Mouse (Mus musculus) induced T-regulatory cell, adult 2 months (primary cell): Measurements from ENCODE around the gene Slc9a2.
"Not testable (repeated sequence)": the region's sequence is repeated elsewhere in the genome, so short reads cannot be mapped to it uniquely, and the experiment has no call there.

Experiments
- DNase-seq: peaks from one replicate; pipeline ENCODE4 v3.0.0-alpha.2; 2012; ENCODE audit warnings: low read depth

The Slc9a2 gene

DNA sequence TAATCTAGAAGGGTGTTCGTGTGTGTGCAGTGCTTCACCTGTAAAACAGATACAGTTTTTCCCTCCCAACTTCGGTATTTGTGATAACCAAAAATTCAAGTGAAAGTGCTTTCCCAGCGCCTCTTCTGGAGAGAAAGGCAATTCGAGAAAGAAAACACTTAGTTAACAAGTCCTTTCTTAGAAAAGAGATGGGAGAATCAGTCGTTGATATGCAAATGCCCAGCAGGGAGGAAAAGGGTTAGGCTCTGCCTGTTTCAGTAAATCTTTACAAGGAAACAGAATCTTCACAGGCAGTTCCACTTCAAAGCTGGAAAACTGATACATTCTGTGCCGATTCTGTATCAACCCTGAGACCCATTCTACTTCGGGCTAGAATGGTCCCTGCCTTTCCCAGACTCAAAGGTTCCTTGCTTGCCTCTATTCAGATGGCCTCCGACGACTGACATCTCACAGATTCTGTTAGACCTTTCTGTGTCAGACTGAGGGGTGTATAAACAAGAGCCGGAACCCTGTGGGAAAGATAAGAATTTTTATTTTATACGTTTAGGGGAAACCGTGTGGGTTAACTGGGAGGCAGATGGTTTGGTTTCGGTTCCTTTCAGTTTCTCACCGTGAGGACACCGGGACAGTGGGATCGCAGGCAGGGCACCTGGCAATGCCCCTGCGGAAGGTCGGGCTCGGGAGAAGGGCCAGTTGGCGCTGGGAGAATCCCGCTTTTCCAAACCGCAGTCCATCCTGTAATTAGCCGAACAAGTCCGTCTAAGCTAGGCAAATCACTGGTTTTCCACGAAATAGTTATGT is at the start of gene Slc9a2:
Gene Slc9a2, plus strand, starts transcription at position 508 of the 801 bp plus-strand sequence.
- DNase-seq, result peak; percentile 41

- no peak for DNase-seq
These were observed 47.8 kb upstream of the Slc9a2 start for GRCm38 (mm10) chr1:40632407-40633062.

GRCm38 (mm10) chr1:40634608-40635007 is 45.8 kb upstream of the Slc9a2 start:
- no peak for DNase-seq

GRCm38 (mm10) chr1:40648234-40648633 is 32.1 kb upstream of the Slc9a2 start:
- DNase-seq, result no peak

DNA sequence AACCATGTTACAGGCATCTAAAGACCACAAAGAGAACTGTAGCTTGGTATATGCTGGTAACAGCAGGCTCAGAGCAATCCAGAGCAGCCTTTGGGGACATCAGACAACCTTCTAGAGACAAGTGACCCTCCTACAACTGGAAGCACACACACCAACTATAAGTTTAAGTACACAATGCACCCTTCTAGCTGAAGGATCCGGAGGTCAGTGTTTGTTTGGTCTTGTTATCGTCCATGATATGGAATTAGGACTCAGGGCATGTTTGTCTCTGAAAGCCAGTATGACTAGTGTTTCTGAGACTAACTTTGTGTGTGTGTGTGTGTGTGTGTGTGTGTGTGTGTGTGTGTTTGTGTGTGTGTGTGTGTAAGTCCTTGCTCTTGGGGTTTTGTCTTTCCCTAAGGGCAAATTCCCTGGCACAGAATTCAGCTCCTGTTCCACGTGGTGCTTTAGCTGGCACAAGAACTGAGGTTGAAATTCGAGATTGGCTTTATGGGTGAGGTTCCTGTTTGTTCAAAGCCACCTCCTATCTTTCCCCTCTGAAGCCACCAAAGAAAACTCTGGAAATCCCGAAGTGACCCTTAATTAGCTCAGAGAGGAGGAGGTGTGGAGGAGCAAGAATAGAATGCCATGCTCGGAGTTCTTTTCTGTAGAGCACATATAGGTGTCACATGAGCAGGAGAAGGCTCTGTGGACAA is 29.4 kb upstream of the Slc9a2 start:
- DNase-seq, result no peak

- no peak for DNase-seq
These were observed 23.3 kb upstream of the Slc9a2 start for GRCm38 (mm10) chr1:40657035-40657434.

- peak; percentile 71 for DNase-seq
These were observed 22.3 kb upstream of the Slc9a2 start for GRCm38 (mm10) chr1:40657978-40658496.

DNA sequence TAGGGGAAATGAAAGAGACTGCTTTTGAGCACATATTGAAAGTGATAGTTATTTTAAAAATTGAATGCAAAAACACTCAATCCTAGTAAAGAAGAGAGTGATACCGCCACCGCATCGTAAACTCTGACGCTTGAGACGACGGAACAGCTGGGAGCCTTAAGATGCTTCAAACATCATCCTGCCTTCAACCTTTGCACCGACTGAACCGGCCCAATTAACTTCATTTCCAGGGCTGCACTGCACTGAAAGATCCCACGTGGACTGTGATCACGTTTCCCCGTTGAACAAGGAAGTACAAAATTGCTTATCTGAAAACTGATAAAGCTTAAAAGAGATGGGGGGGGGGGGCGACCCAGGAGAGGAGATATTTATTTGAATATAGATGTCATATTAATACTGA is 21.4 kb upstream of the Slc9a2 start:
- no peak for DNase-seq

- DNase-seq, result no peak
These were observed 20.9 kb upstream of the Slc9a2 start for GRCm38 (mm10) chr1:40659496-40659895.

GRCm38 (mm10) chr1:40660838-40661237 is 19.5 kb upstream of the Slc9a2 start:
- DNase-seq, result no peak

GRCm38 (mm10) chr1:40665401-40666370 is 14.7 kb upstream of the Slc9a2 start:
- no peak for DNase-seq

DNA sequence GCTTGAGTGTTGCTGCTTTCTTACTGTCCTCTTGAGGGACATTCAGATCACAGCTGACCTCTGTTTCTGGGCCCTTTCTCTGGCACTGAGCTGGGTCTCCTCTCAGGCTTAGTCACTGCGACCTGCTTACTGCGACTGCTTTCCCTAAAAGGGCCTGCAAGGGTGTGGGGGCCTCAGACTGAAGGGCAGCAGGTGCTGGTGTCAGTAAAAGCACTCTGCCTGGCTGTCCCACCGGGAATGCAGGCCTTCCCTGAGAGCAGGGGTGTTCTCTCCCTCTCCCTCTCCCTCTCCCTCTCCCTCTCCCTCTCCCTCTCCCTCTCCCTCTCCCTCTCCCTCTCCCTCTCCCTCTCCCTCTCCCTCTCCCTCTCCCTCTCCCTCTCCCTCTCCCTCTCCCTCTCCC is 12.9 kb upstream of the Slc9a2 start:
- DNase-seq, result not testable (repeated sequence)

DNA sequence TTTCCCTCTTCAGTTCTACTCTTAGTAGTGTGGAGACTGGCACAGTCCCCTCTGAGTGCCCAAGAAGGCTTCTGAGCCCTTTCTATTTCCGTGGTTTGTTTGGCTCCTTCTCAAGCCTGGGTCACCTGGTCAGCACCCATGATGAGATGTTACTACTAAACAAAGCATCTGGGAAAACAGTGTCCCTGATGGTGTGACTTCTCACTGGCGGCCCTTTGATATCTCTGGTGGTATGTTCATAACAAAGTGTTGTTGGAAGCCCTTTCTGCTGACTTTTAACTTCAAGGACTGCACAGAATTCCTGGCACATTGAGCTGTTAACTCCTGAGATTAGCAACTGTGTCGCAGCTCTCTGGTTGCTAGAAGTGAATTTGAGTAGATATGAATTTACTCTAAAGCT is 10.3 kb upstream of the Slc9a2 start:
- no peak for DNase-seq

DNA sequence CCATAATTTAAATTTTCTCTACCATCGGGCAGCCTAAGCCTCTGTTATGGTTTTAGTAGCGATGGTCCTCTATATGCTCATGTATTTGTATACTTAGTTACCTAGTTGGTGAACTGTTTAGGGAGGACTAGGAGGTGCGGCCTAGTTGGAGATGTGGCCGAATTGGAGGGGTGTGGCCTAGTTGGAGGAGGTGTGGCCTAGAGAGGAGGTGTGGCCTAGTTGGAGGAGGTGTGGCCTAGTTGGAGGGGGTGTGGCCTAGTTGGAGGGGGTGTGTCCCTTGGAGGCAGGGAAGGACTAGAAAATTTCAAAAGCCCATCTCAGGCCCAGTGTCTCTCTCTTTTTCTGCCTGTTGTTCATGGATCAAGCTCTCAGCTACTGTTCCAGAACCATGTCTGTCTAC is 8.9 kb upstream of the Slc9a2 start:
- no peak for DNase-seq

GRCm38 (mm10) chr1:40677306-40677705 is 3.1 kb upstream of the Slc9a2 start:
- DNase-seq, result no peak

DNA sequence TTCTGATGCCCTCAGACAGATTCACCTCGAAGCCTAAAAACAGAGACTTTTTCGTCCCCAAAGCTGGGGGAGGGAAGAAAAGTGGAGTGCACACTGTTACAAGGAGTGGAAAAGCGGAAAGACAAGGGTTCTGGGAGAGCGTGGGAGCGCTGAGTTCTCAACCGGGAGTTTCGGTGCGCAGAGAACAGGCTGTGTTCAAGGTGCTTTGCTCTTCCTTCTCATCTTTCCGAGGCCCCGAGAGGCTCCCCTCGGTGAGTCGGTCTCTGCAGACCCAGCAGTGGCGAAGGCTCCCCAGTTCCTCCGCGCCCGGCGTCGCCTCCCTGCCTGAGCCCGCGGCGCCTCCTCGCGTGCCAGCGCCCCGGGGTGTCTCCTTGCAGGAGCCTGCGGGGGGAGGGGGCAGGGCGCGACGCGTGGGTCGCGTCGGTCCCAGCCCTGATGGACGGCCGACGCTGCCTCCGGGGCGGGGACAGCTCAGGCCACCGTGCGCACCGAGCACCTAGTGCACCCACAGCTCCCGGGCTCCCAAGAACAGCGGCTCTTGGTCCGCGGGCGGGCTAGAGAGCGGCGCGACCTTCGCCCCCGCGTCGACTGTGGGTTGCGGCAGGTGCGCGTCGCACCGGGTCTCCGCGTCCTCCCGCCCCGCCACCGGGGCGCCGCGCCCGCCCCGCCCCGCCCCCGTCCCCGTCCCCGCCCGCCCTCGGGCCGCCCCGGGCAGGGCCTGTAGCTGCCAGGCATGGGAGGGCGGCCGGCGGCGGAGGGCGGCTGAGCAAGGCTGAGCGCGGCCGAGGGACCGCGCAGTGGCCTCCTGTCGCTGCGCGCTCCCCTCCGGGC is 709 bp downstream of the Slc9a2 start:
- peak; percentile 50 for DNase-seq

GRCm38 (mm10) chr1:40681699-40682510 is 1.5 kb downstream of the Slc9a2 start:
- no peak for DNase-seq

- DNase-seq, result no peak
These were observed 13.9 kb downstream of the Slc9a2 start for GRCm38 (mm10) chr1:40694296-40694695.

- DNase-seq, result no peak
These were observed 16.1 kb downstream of the Slc9a2 start for GRCm38 (mm10) chr1:40696436-40696835.

DNA sequence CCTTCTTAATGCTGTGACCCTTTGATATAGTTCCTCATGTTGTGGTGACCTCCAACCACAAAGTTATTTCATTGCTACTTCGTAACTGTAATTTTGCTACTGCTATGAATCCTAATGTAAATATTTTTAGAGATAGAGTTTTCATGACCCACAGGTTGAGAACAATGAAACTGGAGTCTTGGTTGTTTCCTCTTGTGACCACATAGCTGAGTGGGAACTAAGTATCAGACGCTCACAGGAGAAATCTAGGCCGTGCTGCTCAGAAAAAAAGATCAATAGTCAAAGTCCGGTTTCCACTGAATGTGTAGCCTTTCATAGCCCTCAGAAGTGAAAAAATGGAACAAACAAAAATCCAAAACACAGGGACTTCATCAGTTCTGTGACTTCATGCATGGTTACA is 24.7 kb downstream of the Slc9a2 start:
- DNase-seq, result no peak
